Mouse (Mus musculus) layer of hippocampus, postnatal 36 days (tissue): ENCODE results near the gene Rph3al. TPM values are rescaled to one million over a fixed set of nuclear protein-coding genes. Genes with fewer than 3 reads are reported as not detected.

Source experiments
- DNase-seq, 2 experiments: peaks; one replicate each; pipeline ENCODE4 v3.0.0; 2022
- total RNA-seq, 2 experiments: library from RNA; stranded (reverse); gene quantifications; 2 replicates each; pipeline ENCODE4 v1.2.3; 2021

Gene Rph3al
- total RNA-seq, 2 experiments from 2014 or later, result 6.6 to 8.6 TPM

GRCm38 (mm10) chr11:75810526-75810925, 127.7 kb downstream of the Rph3al start:
- no peak for DNase-seq

DNA sequence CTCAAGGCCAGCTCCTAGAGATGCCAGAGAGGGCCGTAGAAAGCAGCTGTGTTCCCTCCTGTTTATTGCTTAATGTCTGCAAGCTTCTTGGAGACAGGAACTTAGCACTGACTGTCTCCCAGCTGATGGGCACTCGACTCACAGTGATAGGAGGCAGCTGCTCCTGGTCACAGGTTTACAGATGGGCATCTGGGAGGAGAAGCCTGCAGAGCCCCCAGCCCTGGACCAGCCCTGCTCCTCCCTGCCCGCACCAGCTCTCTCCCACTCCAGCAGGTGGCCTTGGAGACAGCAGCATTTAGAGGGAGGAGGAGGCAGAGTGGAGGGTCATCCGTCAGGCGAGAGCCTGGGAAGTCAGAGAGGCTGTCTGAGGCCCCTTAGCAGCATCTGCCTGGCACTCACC, 130.7 kb downstream of the Rph3al start:
- no peak for DNase-seq

DNA sequence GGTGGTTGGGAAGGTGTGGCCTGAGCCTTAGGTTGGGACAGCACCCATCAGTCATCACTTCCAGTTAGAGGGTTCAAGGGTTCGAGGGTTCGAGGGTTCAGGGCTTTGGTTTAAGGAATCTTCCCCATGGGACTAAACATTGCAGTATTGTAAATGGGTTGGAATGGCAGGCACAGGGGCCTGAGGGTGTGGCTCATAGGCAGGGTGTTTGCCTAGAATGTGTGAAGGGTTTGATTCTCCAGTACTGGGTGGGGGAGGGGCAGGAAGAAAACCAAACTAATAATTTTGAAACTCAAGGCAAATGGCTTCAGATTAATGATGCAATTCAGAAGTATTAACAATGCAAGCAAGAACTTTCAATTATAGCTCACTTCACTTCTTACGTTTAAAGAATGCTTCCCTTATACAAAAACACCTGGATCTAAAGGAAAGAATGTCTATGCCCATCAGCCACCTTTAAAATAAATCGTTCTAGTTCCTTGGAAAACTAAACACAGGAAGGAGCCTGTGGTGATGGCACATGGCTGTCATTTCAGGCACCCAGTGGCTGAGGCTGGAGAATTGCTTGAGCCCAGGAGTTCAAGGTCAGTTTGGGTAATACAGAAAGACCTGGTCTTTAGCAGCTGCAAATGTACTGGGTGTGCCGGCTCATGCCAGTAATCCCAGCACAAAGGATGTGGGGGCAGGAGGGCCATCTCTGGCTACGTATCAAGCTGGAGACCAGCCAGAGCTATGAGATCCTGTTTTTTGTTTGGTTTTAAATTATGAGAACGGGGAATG, 136.3 kb downstream of the Rph3al start:
- no peak for DNase-seq

DNA sequence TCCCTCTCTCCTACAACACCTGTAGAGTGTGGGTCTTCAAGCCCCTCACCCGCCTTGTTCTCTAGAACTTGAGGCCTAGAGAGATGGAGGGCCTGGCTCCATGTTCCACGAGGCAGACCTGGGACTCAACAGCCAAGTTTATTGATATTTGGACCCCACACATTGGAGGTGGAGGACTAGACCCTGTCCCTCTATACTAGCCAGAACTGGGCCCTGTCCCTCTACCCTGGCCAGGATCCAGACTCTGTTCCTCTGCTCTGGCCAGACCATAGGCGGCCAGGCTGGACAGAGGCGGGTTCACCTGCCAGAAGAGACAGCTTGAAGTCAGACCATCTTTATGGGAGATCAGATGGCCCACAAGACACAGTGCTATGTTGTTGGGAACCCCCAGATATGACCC, 136.9 kb downstream of the Rph3al start:
- DNase-seq, result no peak

DNA sequence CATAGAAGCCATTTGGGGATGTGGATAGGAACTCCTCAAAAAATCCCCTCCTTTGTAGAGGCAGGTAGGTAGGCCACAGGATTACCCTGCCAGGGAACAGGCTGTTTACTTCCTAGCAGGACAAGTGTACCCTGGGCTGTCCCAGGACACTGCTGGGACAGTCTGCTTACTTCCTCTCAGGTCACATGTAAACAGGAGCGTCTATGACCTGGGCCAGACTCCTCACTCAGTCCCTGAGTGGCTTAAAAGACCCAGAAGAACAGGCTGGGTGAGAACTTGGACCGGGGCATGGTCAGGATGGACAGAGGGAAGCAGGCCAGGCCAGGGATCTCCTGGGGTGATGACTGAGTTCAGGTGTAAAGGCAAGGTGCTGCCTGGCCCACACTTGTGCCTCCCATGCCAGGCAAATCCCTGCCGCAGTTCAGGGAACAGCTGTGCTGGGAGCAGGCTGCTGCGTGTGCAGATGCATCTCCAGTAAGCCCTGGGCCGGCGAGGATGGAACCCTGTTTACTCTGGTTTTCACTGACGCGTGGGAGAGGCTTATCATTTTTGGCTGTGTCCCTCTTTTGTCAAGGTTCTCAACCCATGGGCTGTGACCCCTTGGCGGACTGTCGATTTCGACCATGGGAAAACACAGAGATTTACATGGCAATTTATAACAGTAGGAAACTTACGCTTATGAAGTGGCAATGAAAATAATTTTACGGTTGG, 141.5 kb downstream of the Rph3al start:
- DNase-seq, result no peak

GRCm38 (mm10) chr11:75796029-75796445, 142.2 kb downstream of the Rph3al start, which contains the start of gene Doc2b:
Gene Doc2b (minus strand): TSS chr11:75796049.
- peak; percentile 73 to 75 for DNase-seq

GRCm38 (mm10) chr11:75795321-75795636, 142.9 kb downstream of the Rph3al start:
- peak in 1 of 2 experiments; percentile 42 for DNase-seq

GRCm38 (mm10) chr11:75794602-75795320, 143.5 kb downstream of the Rph3al start:
- DNase-seq, result no peak

GRCm38 (mm10) chr11:75793351-75793750, 144.9 kb downstream of the Rph3al start:
- DNase-seq, result peak in 1 of 2 experiments; percentile 2

DNA sequence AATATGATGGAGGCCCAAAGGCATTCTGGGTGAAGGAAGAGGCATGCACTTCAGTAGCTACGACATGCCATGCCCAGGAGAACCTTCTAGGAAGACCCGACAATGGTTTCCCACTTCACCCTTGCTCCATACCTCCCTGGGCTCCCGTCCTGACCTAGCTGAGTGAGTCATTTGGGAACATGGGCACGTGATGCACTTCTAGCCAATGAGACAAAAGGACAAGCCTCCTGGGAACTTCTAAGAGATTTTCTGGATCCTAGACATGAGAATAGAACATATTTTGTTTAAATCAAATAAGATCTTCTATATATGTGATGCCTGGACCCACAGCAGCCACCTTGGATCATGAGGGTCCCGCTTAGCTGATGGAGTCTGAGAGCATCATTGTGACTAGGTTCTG, 145.7 kb downstream of the Rph3al start:
- DNase-seq, result no peak

- no peak for DNase-seq
Observed at GRCm38 (mm10) chr11:75785897-75786296, 152.3 kb downstream of the Rph3al start.

DNA sequence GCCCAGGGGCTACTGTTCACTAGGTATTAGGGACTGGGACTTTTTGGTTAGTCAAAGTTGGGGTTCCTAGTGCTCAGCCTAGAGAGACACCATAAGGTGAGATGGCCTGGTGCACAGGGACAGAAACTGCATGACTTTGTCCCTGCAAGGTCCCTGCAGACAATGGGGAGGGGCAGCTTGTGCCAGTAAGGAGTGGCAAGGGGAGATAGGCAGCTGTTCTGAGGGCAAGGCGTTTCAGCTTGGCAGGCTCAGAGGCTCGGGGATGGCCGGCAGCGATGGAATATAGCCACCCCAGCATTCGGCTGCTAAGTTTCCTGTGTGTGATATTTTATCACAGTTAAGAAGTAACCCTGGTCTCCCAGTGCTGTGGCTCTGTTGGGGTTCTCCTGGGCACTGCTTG, 154.4 kb downstream of the Rph3al start:
- DNase-seq, result no peak

DNA sequence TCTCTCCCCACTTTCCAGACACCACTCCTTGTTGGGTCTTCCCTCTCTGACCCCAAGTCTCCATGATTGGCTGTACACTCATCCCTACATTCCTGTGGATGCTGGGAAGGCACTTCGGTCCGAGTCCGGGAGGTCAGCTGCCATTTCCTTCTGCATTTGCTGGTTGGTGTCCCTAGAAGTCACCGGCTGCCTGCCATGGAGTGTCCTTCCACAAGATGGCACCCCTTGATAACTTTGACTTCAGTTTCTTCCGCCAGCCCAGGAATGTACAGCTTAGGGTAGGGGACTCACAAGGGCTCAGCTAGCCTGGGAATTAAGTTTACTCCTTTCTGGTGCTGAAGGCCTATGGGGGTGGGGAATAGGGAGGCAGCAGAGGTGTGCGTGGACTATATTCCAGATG, 156.3 kb downstream of the Rph3al start:
- peak; percentile 39 to 50 for DNase-seq

Other genes starting within 250 kb of the Rph3al start
- gene Ywhae, start 205.6 kb downstream of the Rph3al start, total RNA-seq, result 1,000 to 10,000 TPM; 1,159 to 1,269 TPM
- gene Doc2b, start 142.4 kb downstream of the Rph3al start, total RNA-seq, result 100 to 1,000 TPM; 100 to 102 TPM
- 1 to 10 TPM; 1.8 to 2.3 TPM for gene 1700016K19Rik, start 61.5 kb upstream of the Rph3al start, total RNA-seq
- 10 to 100 TPM in 1 of 2 experiments, 1 to 10 TPM in 1; 7.9 to 10.2 TPM for gene Rflnb, start 89.4 kb upstream of the Rph3al start, total RNA-seq
- gene Vps53, start 241.2 kb upstream of the Rph3al start, total RNA-seq, result 10 to 100 TPM; 92.2 to 99.8 TPM
- 10 to 100 TPM; 18.4 to 20.9 TPM for gene Fam57a, start 241.2 kb upstream of the Rph3al start, total RNA-seq